Mouse (Mus musculus) liver, embryonic 11.5 days (tissue): ENCODE results near the gene Cp. TPM values are rescaled to one million over a fixed set of nuclear protein-coding genes. Genes with fewer than 3 reads are reported as not detected.

Experiments
- ATAC-seq: fragments of 200-750 bp; cut with Nextera tagmentation; replicated peaks from 2 replicates; pipeline ENCODE4 v1.8.0; 2017; ENCODE audit warnings: moderate number of reproducible peaks, mild to moderate bottlenecking, moderate TSS enrichment, moderate library complexity; ENCODE audit not compliant: low FRiP score
- DNase-seq: peaks from one replicate; pipeline ENCODE4 v3.0.0-alpha.2; 2017; ENCODE audit warnings: low spot score
- H3K27ac ChIP-seq: fragments of 300-500 bp; sonication (generic); 2 replicates; pipeline ENCODE4 v1.5.1; 2014; ENCODE audit warnings: mild to moderate bottlenecking, low read depth, low read length, control low read depth
- H3K27me3 ChIP-seq: fragments of 300-500 bp; sonication (generic); replicated peaks from 2 replicates; pipeline ENCODE4 v1.6.1; 2014; ENCODE audit warnings: low read length, mixed read lengths; ENCODE audit not compliant: control insufficient read depth, insufficient read depth
- H3K36me3 ChIP-seq: fragments of 300-500 bp; sonication (generic); 2 replicates; pipeline ENCODE4 v1.6.1; 2014; ENCODE audit warnings: mild to moderate bottlenecking, low read length, moderate library complexity, mixed read lengths; ENCODE audit not compliant: control insufficient read depth, insufficient read depth
- H3K4me1 ChIP-seq: fragments of 300-500 bp; sonication (generic); replicated peaks from 2 replicates; pipeline ENCODE4 v1.6.1; 2014; ENCODE audit warnings: low read length, mixed read lengths; ENCODE audit not compliant: control insufficient read depth, insufficient read depth
- H3K4me2 ChIP-seq: fragments of 300-500 bp; sonication (generic); 2 replicates; pipeline ENCODE4 v1.6.1; 2014; ENCODE audit warnings: mild to moderate bottlenecking, control low read depth, moderate library complexity
- H3K4me3 ChIP-seq: fragments of 300-500 bp; sonication (generic); 2 replicates; pipeline ENCODE4 v1.5.1; 2014; ENCODE audit warnings: low read depth, low read length, control low read depth
- H3K9ac ChIP-seq: fragments of 300-500 bp; sonication (generic); 2 replicates; pipeline ENCODE4 v1.6.1; 2014; ENCODE audit warnings: low read depth, low read length, control low read depth
- H3K9me3 ChIP-seq: fragments of 300-500 bp; sonication (generic); 2 replicates; pipeline ENCODE4 v1.6.1; 2016; ENCODE audit warnings: low read length, inconsistent platforms, mixed read lengths; ENCODE audit not compliant: control insufficient read depth
- WGBS: fragments of 180-500 bp; shearing (Covaris S2); extraction: QIAGEN DNeasy Blood & Tissue Kit; methylation state at CpG from one replicate; pipeline ENCODE4 v1.1.7; 2014; 5-methylcytosine and 5-hydroxymethylcytosine counted together
- polyA plus RNA-seq: library from polyadenylated mRNA; unstranded; fragments of >200 nt; fragmentation: Nextera tagmentation; extraction: Ambion mirVana; gene quantifications from 2 replicates; pipeline ENCODE4 v1.2.1, GENCODE M21; 2014

Gene Cp
- polyA plus RNA-seq, 1 experiment from 2014 or later = 0.25 TPM

GRCm38 (mm10) chr3:19962769-19963513, 6.1 kb downstream of the Cp start:
- H3K4me1 ChIP-seq = no peaks in the 10 kb centered on the region
- H3K9ac ChIP-seq = no peak overlapping the region
- no peaks in the 10 kb centered on the region for H3K27me3 ChIP-seq
- 70% methylated on average over 3 of the region's 3 CpGs for WGBS
- no peaks in the 10 kb centered on the region for H3K36me3 ChIP-seq
- no peak overlapping the region for H3K4me2 ChIP-seq
- H3K4me3 ChIP-seq = no peak overlapping the region
- no peaks in the 10 kb centered on the region for H3K9me3 ChIP-seq
- ATAC-seq (no peak), DNase-seq (no peak)
- H3K27ac ChIP-seq = no peak overlapping the region

- ATAC-seq = no peak
Measured at GRCm38 (mm10) chr3:19964625-19965188, 7.9 kb downstream of the Cp start.

GRCm38 (mm10) chr3:19965239-19965638, 8.4 kb downstream of the Cp start:
- H3K9ac ChIP-seq = no peak overlapping the region
- H3K36me3 ChIP-seq = no peaks in the 10 kb centered on the region
- H3K4me2 ChIP-seq = no peak overlapping the region
- no peak overlapping the region for H3K27ac ChIP-seq
- no peaks in the 10 kb centered on the region for H3K4me1 ChIP-seq
- H3K27me3 ChIP-seq = no peaks in the 10 kb centered on the region
- H3K4me3 ChIP-seq = no peak overlapping the region
- ATAC-seq (no peak), DNase-seq (no peak)
- H3K9me3 ChIP-seq = no peaks in the 10 kb centered on the region
- WGBS = 78% methylated on average over 5 of the region's 5 CpGs

More at GRCm38 (mm10) chr3:19964625-19965188, 7.9 kb downstream of the Cp start:
- no peak overlapping the region for H3K4me2 ChIP-seq
- no peak overlapping the region for H3K9ac ChIP-seq
- no peaks in the 10 kb centered on the region for H3K36me3 ChIP-seq
- no peaks in the 10 kb centered on the region for H3K4me1 ChIP-seq
- no peaks in the 10 kb centered on the region for H3K27me3 ChIP-seq
- H3K4me3 ChIP-seq = no peak overlapping the region
- WGBS = 58% methylated on average over 2 of the region's 2 CpGs
- no peaks in the 10 kb centered on the region for H3K9me3 ChIP-seq
- no peak overlapping the region for H3K27ac ChIP-seq
- DNase-seq = no peak

GRCm38 (mm10) chr3:19966072-19966471, 9.2 kb downstream of the Cp start:
- Histone ChIP-seq H3K27me3 (no peaks in the 10 kb centered on the region), H3K4me1 (no peaks in the 10 kb centered on the region), H3K27ac (no peak overlapping the region), H3K9ac (no peak overlapping the region), H3K4me3 (no peak overlapping the region), H3K4me2 (no peak overlapping the region), H3K9me3 (no peaks in the 10 kb centered on the region), H3K36me3 (no peaks in the 10 kb centered on the region)
- 84% methylated on average over 4 of the region's 4 CpGs for WGBS
- ATAC-seq = no peak
- DNase-seq = no peak

- Histone ChIP-seq H3K27me3 (no peaks in the 10 kb centered on the region), H3K4me1 (no peaks in the 10 kb centered on the region), H3K4me3 (no peak overlapping the region), H3K9ac (no peak overlapping the region), H3K36me3 (no peaks in the 10 kb centered on the region), H3K27ac (no peak overlapping the region), H3K9me3 (no peaks in the 10 kb centered on the region), H3K4me2 (no peak overlapping the region)
- DNase-seq (no peak), ATAC-seq (no peak; the same call in 1 of the 2 replicates)
- 56% methylated on average over 4 of the region's 4 CpGs for WGBS
Measured at GRCm38 (mm10) chr3:19978474-19978873, 21.6 kb downstream of the Cp start.

GRCm38 (mm10) chr3:19981156-19981555, 24.3 kb downstream of the Cp start:
- no peak for DNase-seq
- WGBS = 74% methylated on average over 2 of the region's 2 CpGs
- Histone ChIP-seq H3K4me1 (no peaks in the 10 kb centered on the region), H3K36me3 (no peaks in the 10 kb centered on the region), H3K27ac (no peak overlapping the region), H3K9me3 (no peaks in the 10 kb centered on the region), H3K4me3 (no peak overlapping the region), H3K9ac (no peak overlapping the region), H3K27me3 (no peaks in the 10 kb centered on the region), H3K4me2 (no peak overlapping the region)
- ATAC-seq = no peak

- Histone ChIP-seq H3K4me2 (no peak overlapping the region), H3K27ac (no peak overlapping the region), H3K9me3 (no peaks in the 10 kb centered on the region), H3K9ac (no peak overlapping the region), H3K27me3 (no peaks in the 10 kb centered on the region), H3K36me3 (no peaks in the 10 kb centered on the region), H3K4me3 (no peak overlapping the region), H3K4me1 (no peaks in the 10 kb centered on the region)
- DNase-seq (no peak), ATAC-seq (no peak)
Measured at GRCm38 (mm10) chr3:19982846-19983245, 26.0 kb downstream of the Cp start.

- Histone ChIP-seq H3K4me2 (no peak overlapping the region), H3K27ac (no peak overlapping the region), H3K27me3 (no peaks in the 10 kb centered on the region), H3K9me3 (no peaks in the 10 kb centered on the region), H3K4me3 (no peak overlapping the region), H3K9ac (no peak overlapping the region), H3K36me3 (no peaks in the 10 kb centered on the region), H3K4me1 (no peaks in the 10 kb centered on the region)
- ATAC-seq (no peak), DNase-seq (no peak)
- WGBS = 53% methylated on average over 3 of the region's 3 CpGs
Measured at GRCm38 (mm10) chr3:19986123-19986522, 29.3 kb downstream of the Cp start.

- WGBS = 72% methylated on average over 3 of the region's 3 CpGs
- no peaks in the 10 kb centered on the region for H3K9me3 ChIP-seq
- no peak overlapping the region for H3K4me3 ChIP-seq
- H3K4me2 ChIP-seq = no peak overlapping the region
- H3K36me3 ChIP-seq = no peaks in the 10 kb centered on the region
- no peaks in the 10 kb centered on the region for H3K27me3 ChIP-seq
- H3K9ac ChIP-seq = no peak overlapping the region
- no peaks in the 10 kb centered on the region for H3K4me1 ChIP-seq
- ATAC-seq = no peak
- H3K27ac ChIP-seq = no peak overlapping the region
- no peak for DNase-seq
Measured at GRCm38 (mm10) chr3:19990031-19990430, 33.2 kb downstream of the Cp start.
